Mouse (Mus musculus) adrenal gland, postnatal 36 days (tissue): Measurements from ENCODE around the gene Ankzf1. TPM values are rescaled to one million over a fixed set of nuclear protein-coding genes. Genes with fewer than 3 reads are reported as not detected.

Experiments used
- DNase-seq, 2 experiments: peaks; one replicate each; pipeline ENCODE4 v3.0.0; 2021; ENCODE audit warnings: mixed read lengths in 1 of 2
- total RNA-seq, 2 experiments: library from RNA; stranded (reverse); gene quantifications; 2 replicates each; pipeline ENCODE4 v1.2.3; 2021

Ankzf1 gene
- total RNA-seq, 2 experiments from 2014 or later: 13.7 to 16.8 TPM

DNA sequence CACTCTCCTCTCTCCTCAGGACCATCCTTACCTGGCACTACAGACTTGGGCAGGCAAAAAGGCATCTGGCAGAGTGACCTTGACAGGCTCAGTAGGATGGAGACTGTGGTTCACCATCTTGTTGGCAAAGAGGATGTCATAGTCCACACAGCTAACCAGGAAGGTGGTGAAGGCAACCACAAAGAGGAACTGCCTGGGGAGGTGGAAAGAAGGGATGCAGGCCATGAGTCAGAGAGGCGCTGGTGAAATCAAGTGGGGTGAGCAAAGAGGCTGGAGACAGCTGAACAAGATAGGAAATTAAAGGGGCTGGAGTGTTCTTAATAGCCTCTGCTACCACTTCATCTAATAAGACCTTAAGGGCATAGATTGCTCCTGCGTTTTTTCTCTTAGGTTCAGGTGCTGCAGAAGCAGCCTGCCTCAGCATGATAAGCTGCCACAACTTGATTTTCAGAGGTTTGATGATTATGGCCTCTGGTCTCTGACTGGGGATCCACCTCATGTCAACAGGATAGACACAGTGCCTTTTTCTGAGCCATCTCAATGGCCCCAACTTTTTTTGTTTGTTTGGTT is 4.0 kb upstream of the Ankzf1 start:
- DNase-seq: no peak

DNA sequence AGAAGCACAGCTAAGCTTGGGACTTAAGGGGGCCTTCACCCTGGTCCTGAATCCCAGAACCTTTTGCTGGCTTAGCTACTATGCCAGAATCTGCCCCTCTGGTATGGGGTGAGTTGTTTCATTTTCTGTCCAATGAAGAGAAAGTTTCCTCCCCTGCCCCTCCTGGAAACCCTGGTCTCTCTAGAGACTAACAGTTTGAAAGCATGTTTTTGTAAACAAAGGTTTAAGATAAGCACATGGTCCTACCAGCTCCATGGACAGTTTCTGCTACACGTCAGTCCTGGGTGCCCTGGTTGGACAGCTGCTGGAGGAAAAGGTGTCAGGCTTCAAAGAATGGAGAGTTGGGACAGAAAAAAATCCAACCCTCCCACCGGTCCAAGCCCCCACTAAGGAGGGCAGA is 1.4 kb upstream of the Ankzf1 start:
- no peak for DNase-seq

DNA sequence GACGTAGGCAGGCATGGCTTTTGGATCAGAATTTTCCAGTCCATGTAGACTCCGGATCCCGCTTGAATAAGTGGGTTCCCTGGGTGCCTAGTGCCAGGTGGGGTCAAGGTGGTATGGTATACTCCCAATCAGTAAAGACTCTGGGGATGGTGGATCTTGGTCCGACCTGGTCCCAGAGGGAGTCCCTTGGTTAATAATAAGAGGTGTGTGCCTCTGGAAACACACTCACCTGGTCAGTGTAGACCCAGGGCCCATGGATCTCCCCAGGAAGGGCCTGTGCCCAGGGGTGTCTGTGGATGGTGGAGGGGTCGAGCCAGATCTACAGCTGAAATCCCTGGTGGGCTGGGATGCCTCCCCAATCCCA is 711 bp upstream of the Ankzf1 start:
- DNase-seq: no peak

DNA sequence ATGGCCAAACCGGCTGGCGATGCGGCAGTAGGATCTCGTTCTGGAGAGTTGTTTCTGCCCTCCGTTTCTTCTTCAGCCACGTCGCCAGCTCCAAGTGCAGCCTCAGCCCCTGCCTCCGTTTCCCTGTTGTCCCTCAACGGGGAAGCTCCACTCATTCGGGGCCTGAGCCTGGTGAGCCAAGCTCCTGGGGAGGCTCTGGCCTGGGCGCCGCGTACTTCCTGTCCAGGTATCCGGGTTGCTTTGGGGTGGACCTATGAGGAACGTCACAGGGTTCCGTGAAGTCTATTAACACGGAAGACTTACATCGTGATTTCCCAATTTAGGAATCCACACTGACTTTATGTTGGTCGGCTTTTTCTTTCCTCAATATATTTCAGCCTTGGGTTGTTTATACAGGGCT is 501 bp downstream of the Ankzf1 start:
- peak; percentile 65 to 74 for DNase-seq

DNA sequence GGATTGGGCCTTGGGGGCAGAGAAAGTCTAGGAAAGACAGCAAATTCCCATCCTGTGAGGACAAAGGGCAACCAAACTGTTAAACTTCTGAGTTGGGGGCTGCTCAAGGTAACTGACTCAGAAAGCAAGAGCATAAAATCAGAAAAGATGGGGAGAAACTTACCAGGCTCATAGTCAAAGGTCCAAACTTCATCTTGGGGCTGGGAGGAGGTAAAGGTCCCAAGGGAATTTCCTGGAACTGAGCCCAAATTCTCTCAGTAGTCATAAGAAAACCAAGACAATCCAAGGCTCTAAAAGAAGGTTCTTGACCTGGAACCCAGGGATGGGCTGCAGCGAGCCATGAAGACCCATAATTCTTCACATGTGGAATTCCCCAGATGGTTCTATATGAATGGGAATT is 9.3 kb downstream of the Ankzf1 start:
- DNase-seq: no peak

DNA sequence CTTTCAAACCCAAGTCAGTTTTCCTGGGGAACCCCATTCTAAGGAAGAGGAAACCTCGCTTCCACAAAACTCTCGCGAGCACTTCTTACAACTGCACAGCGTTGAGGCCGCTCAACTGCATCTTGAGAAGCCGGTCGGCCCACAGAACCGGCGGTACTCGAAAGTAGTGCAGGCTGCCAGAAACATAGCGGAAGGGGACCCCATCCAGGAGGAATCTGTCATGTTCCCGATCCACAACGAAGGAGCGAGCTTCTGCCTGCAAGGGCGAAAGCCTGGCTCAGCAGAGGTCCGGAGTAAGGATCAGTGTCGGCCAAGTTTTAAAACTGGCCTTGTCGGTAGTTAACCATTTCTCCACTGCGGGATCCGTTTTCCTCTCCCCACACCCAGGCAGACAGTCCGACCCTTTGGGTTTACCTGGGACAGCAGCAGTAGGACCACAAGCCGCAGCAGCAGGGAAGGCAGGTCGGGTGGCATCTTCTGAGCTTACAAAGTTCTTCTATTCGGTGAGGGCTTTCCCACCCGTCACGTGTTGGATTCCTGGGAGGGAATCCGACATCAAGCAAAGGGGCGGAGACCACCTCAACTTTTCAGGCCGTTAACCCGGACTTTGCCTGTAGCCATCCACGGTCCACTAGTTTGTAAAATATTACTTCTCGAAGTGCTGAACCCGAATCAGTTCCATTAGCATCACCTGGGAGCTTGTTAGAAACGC is 17.2 kb downstream of the Ankzf1 start:
- DNase-seq: peak; percentile 41 to 63

DNA sequence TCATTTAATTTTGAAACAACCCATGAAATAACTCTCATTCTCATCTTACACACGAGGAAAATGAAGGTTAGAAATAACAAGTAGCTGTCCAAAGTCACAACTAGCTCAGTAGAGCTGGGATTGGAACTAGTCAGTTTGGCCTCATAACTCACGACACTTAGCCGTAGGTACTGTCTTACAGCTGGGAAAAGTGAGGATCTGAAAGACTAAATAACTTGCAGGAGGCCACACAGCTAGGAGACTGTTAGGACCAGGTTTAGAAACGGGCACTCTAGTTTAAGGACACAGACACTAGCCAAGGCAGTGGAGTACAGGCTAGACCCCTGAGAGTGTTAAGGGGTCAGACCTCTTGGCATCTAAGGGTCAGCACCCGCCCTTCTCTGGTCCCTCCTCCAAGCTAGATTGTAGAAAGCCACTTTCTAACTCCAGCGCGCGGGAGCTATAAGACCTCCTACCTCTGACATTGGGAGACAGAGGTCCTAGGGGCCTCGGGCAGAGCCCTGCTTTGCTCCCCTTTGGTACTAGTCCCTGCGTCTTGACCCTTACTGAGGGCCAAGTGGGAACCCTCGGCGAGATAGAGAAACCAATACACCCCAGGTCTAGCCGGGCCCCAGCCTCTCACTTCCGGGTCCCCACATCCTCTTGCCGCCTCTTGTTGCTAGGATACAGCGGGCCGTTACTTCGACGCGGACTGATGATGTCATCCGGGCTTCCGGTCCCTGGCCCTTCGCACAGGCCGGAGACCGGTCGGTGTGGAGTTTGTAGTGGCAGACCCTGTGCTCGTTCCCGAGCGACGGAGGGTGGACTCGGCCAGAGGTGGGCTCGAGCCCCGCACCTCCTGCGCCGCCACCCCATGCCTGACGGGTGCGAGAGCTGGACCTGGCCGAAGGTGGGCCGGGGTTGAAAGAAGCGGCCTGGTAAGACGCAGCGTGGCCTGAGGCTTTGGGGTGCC is 18.5 kb downstream of the Ankzf1 start, which contains the start of the genes Glb1l and Stk16:
Glb1l (minus strand) TSS at position 678 of the 952 bp plus-strand sequence.
Stk16 (plus strand) TSS at position 703 of the 952 bp plus-strand sequence.
- peak; percentile 96 for DNase-seq

DNA sequence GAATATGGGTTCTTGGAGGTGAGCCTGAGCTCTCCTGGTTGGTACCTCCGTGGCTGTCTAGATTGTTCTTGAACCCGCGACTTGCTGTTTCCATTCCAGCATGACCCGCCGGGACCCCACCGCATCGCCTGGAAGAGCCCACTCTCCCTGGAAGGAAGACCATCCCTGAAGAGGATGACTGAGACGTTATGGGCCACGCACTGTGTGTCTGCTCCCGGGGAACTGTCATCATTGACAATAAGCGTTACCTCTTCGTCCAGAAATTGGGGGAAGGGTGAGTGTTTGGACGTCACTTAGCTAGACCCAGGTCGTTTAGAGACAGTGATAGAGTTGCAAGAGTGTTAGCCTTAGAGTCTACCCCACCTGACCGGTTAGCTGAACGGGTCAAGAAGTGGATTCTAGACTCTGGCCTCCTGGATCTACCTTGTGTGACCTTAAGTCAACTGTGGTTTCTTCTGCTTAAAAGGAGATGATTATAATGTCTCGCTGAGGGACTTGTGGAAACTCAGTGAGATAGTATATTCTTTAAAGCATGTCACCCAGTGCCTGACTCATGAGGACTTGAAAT is 19.3 kb downstream of the Ankzf1 start:
- no peak for DNase-seq

DNA sequence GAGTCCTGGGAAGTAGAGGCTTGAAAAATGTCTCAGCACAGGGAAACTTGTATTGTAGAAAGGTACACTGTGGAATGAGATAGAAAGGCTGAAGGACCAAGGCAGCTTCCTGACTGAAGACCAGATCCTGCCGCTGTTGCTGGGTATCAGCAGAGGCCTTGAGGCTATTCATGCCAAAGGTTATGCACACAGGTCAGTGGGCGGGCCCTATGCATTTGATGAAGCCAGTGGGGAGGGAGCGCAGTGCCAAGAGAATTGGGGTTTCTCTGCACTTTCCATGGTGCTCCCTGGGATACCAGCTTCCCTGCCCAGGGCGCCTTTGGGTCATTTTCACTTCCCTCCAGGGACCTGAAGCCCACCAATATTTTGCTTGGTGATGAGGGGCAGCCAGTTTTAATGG is 20.6 kb downstream of the Ankzf1 start:
- no peak for DNase-seq

DNA sequence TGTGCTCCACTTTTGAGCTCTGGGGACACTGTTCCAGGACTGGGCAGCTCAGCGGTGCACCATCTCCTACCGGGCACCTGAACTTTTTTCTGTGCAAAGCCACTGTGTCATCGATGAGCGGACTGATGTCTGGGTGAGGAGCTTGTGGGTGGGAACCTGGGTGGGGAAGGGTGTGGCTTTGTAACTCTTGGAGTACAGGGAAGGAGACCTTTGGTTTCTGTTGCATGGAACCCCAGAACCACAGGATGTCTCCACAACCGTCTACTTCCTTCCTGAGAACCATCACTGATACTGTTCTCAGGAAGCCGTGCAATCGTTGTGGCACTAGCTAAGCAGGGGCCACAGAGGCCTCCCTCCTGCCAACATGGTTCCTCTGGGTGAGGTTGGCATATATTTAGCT is 21.1 kb downstream of the Ankzf1 start:
- DNase-seq: no peak

DNA sequence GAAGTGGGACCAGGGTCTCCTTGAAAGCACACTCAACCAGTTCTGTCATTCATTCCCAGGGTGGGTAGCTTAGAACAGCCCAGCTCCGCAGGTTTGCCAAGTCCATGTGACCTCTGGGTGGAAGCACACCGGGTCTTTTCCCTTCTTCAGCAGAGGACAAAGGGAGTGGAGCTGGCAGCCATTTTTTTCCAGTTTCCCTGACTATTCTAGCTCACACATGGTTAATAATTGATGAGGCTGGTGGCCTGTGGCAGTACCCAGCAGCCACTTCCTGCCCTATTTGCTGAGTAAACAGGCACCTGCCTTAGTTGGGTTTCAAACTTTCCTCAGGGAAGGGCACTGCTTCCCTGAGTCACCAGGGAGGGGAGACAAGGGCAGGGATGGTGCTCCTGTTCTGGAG is 22.5 kb downstream of the Ankzf1 start:
- DNase-seq: no peak

DNA sequence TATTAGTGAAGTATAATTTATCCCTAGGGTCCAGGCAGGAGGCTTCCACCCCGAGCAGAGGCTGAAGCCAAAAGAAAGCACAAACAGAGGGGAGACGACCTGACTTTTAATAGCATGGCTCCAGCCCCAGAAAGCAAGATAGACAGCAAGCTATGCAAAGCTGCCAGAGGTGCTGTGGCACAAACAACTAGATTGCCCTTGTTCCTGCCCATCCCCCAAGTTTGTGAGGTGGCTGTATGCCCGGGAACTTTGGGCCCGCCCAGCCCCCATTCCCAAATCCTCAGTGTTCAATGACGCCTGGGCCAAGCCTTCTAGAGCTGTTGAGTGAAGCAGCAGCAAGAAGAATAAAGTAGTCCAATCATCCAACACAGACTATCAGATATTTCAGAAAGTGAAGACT is 22.9 kb downstream of the Ankzf1 start:
- DNase-seq: peak in 1 of 2 experiments; percentile 58

DNA sequence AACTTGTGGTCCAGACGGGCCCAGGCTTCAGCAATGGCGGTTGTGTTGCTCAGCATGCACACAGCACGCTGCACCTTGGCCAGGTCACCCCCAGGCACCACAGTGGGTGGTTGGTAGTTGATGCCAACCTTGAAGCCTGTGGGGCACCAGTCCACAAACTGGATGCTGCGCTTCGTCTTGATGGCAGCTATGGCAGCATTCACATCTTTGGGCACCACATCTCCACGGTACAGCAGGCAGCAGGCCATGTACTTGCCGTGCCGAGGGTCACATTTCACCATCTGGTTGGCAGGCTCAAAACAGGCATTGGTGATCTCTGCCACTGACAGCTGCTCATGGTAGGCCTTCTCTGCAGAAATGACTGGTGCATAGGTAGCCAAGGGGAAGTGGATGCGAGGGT is 23.8 kb downstream of the Ankzf1 start:
- DNase-seq: peak in 1 of 2 experiments; percentile 15

DNA sequence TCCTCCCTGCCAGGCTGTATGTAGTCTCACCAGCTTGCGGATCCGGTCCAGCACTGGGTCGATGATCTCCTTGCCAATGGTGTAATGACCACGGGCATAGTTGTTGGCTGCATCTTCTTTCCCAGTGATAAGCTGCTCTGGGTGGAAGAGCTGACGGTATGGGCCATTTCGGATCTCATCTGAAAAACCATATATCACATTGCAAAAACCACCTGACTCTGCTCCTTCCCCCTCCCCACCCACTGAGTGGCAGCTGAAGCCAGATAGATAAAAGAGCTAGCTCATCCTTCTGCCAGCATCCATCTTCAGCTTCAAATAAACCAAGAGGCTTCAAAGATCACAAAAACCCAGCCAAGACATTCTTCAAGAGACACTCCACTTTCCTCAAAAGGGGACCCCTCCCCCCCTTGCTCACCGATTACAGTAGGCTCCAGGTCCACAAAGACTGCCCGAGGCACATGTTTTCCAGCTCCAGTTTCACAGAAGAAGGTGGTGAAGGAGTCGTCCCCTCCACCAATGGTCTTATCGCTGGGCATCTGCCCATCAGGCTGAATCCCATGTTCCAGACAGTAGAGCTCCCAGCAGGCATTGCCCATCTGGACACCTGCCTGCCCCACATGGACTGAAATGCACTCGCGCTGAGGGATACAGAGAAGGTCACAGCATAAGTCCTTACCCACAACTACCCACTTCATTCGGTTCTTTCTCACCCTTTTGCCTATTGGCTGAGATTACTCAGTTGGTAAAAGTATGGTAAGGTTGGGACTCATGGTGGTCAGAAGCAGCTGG is 25.0 kb downstream of the Ankzf1 start:
- no peak for DNase-seq

DNA sequence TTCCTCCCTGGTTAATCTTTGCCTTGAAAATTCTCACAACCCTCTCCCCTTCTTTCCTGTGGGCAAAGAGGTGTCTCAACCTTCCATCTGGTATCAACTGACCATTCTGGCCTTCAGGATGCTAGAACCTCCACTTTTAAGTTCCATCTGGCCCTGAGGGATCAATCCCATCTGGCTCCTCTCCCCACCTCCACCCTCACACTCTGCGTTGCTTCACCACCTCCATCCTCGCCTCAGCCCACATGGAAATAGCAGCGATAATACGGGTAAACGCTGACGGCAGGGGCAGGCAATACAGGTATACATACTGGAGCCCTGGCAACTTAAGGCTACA is 25.9 kb downstream of the Ankzf1 start:
- no peak for DNase-seq

DNA sequence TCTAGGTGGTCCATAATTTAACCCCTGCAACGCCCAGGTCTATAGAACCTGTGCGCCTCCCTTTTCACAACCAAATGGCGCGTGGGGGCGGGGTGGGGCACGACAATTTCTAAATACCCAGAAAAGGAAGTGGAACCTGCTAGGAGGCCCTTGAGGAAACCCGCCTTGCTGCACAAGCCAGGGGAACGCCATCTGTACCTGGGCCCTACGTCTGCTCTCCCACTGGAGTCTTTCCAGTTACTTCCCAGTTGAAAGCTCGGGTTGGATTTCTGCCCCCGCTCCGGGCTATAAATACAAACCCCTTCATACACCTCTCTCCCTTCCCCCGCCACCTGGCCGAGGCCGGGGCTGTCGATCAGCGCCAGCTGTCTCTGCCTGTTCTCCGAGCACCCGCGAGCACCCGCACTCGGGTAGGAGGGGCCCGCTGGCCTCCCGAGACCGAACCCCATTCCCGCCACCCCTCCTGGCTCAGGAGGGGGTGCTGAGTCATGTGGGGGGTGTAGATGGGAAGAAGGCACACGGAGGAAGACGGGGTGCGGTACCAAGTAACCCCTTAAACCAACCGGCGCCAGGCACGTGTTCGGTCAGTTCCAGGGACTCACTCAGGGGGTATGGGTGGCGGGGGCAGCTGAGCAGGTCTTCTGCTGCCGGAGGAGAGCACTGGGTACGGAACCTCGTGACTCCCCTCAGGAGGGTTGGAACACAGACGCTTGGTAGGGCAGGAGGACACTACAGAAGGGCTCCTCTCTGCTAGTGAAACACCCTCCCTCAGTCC is 26.5 kb downstream of the Ankzf1 start:
- peak; percentile 42 to 70 for DNase-seq

DNA sequence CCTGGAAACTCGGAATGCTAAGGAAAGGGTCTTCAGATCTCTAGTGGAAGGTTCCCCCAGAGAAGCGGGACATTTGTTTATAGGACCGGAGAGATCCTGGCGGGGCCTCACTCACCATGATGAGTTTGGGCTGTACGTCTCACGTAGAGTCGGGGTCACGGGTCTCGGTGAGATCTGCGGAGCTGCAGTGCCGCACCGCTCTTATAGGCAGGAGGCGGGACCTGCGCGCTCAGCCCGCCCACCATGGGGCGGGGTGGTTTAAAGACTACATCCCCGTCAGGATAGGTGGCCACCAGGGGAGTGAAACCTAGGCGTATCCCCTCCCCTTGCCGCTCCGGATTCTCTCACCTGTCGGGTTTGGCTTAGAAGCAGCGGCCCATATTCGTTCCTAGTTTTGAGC is 27.1 kb downstream of the Ankzf1 start:
- DNase-seq: peak; percentile 89 to 93

DNA sequence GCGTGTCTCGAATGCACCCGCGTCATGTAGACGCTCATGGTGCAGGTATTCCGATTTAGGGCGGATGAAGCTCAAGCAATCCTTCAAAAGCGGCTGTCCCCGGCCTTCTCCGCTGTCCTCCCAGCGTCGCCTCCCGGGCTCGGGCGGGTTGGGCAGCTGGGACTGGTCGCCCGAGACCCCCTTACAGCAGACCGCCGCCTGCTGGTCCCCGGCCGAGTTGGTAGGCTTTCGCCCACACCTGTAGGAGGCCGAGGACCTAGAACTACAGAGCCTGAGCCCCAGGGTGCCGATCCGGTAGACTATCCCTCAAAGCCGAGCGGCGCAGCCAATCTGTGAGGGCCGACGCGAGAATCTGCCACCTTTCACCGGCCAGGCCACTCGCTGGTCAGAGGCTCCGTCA is 27.6 kb downstream of the Ankzf1 start, which contains the start of gene Tuba4a:
Tuba4a (minus strand) TSS at position 335 of the 400 bp plus-strand sequence.
- DNase-seq: peak; percentile 18 to 46

DNA sequence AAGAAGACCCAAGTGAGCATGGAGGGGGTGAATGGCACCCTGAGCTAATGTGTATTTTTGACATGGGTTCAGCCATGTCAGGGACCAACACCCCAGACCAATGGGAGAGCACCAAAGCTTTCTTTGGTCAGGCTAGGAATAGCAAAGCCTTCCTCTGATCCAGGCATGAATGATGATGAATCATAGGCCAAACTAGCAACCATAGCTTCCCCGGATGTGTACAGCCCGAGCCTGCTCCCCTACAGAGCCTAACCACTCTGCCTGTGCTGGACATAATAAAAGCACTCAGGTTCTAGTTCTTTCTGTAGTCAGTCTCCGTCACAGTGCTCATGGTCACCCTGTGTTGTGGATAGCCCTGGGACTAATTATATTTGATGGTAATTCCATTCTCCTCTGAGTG is 29.6 kb downstream of the Ankzf1 start:
- no peak for DNase-seq

DNA sequence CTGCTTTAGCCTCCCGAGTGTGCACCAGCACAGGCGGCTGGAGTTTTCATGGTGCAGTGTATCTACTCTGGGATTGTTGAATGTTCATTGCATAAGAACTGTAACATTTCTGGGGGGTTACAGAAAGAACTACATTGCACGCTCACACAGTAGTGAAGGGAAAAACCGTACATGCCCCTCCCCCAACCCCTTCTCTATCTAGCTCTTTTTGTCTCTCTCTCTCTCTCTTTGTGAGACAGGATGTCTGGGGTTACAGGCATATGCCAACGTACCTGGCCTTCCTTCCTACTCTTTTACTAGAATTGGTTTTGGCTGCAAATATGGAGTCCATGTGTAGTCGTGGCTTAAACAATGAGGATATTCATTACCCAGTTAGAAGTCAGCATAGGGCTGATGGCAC is 31.0 kb downstream of the Ankzf1 start:
- no peak for DNase-seq

DNA sequence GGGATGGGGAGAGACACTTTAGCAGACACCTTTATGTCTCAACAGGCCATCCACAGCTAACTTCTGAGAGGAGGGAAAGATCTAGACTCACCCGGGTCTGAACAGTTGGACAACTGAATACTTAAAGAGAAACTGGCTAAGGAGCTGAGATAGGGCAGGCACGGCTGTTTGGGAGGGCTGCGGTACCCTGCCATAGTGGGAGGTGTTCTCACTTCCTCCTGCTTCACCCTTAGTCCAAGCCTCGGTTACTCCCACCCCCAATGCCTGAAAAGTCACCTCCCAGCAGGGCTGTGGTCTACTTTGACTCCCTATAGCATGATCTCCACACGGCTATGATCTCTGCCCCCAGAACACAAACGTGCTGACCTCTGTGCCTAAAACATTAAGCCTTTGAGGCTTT is 31.6 kb downstream of the Ankzf1 start:
- no peak for DNase-seq
